Mouse (Mus musculus): ENCODE measurements at regions not wholly inside any gene's neighbourhood (a gene's known extent, or its start where the extent isn't known, plus 50 kb on each side); places are given as distances from the start of the nearest gene placed in this dataset.

- TF ChIP-seq POLR2A (IDR thresholded peaks at IDR 0.05; ENCODE audit: low read depth, low read length): no peak
- TF ChIP-seq CTCF (conservative IDR thresholded peaks at IDR 0.05; ENCODE audit: insufficient read depth, insufficient read length, low read depth, low read length): no peak
Measured at GRCm38 (mm10) chr12:114053341-114053740, 509.6 kb downstream of the Adam6a start.

Data from kidney, adult 2 months (tissue).